Mouse (Mus musculus) c-Kit-positive CD71-negative TER-119-negative erythroid progenitor cells, embryonic 14.5 days (primary cell): Measurements from ENCODE around the gene Mogs.
A peak's percentile ranks its signal among the peaks of the same experiment; 100 is the strongest.

Source experiments
- DNase-seq: peaks from one replicate; pipeline ENCODE4 v3.0.0-alpha.2; 2013; ENCODE audit warnings: low read depth

The Mogs gene

GRCm38 (mm10) chr6:83095968-83096367, 19.3 kb upstream of the Mogs start:
- no peak for DNase-seq

- no peak for DNase-seq
Measured at GRCm38 (mm10) chr6:83098411-83098810, 16.9 kb upstream of the Mogs start.

GRCm38 (mm10) chr6:83101316-83101687, 14.0 kb upstream of the Mogs start, which contains the start of the genes Ccdc142 and Gm42688:
Gene Ccdc142 (plus strand): TSS chr6:83101601.
Gene Gm42688 (plus strand): TSS chr6:83101617.
- peak; percentile 75 for DNase-seq

GRCm38 (mm10) chr6:83101688-83102556, 13.4 kb upstream of the Mogs start:
- DNase-seq: no peak

- DNase-seq: no peak
Measured at GRCm38 (mm10) chr6:83103130-83103650, 12.1 kb upstream of the Mogs start.

- DNase-seq: no peak
Measured at GRCm38 (mm10) chr6:83104158-83104557, 11.1 kb upstream of the Mogs start.

- peak; percentile 82 for DNase-seq
Measured at GRCm38 (mm10) chr6:83107566-83108400, 7.5 kb upstream of the Mogs start.

GRCm38 (mm10) chr6:83108762-83109668, 6.3 kb upstream of the Mogs start, which contains the start of gene Mrpl53:
Gene Mrpl53 (plus strand): TSS chr6:83109040.
- no peak for DNase-seq

GRCm38 (mm10) chr6:83111510-83112136, 3.7 kb upstream of the Mogs start:
- no peak for DNase-seq

GRCm38 (mm10) chr6:83115682-83116372, 531 bp downstream of the Mogs start:
- DNase-seq: no peak

- DNase-seq: no peak
Measured at GRCm38 (mm10) chr6:83116373-83117164, 1.3 kb downstream of the Mogs start.

GRCm38 (mm10) chr6:83117165-83117438, 1.8 kb downstream of the Mogs start:
- no peak for DNase-seq

GRCm38 (mm10) chr6:83117616-83118015, 2.3 kb downstream of the Mogs start:
- no peak for DNase-seq

- DNase-seq: no peak
Measured at GRCm38 (mm10) chr6:83118369-83118768, 3.1 kb downstream of the Mogs start.

GRCm38 (mm10) chr6:83118825-83119733, 3.8 kb downstream of the Mogs start:
- DNase-seq: no peak

- no peak for DNase-seq
Measured at GRCm38 (mm10) chr6:83119734-83120051, 4.4 kb downstream of the Mogs start.

GRCm38 (mm10) chr6:83120930-83121862, 5.9 kb downstream of the Mogs start, which contains the start of gene Wbp1:
Gene Wbp1 (minus strand): TSS chr6:83121559.
- DNase-seq: peak; percentile 95
